Mouse (Mus musculus): ENCODE results near the gene Macc1.
"Not testable (repeated sequence)": the region's sequence is repeated elsewhere in the genome, so short reads cannot be mapped to it uniquely, and the experiment has no call there.

The Macc1 gene

DNA sequence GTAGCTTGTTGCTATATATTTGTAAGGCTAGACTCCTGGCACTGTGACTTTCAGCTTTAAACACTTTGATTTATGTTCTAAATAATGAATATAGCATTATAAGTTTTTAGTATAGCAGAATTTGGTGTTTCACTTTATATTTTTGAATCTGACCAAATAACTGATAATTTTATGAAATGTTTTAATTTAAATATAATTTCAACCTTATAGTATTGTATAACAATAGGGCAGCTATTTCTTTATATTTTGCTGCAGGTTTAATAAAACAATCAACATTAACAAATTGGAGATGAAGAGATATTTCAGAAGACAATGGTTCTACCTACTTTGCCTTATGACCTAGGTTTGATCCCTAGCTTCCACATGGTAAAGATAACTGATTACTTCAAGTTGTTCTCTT lies at the start of gene Macc1:
TSS of gene Macc1 (plus strand) at position 301 of the 400 bp plus-strand sequence.
- no peak for DNase-seq

GRCm38 (mm10) chr12:119264506-119264905 lies 49.6 kb upstream of the Macc1 start:
- DNase-seq, result no peak

GRCm38 (mm10) chr12:119268723-119269122 lies 45.3 kb upstream of the Macc1 start:
- no peak for DNase-seq

GRCm38 (mm10) chr12:119270036-119270435 lies 44.0 kb upstream of the Macc1 start:
- no peak for DNase-seq

DNA sequence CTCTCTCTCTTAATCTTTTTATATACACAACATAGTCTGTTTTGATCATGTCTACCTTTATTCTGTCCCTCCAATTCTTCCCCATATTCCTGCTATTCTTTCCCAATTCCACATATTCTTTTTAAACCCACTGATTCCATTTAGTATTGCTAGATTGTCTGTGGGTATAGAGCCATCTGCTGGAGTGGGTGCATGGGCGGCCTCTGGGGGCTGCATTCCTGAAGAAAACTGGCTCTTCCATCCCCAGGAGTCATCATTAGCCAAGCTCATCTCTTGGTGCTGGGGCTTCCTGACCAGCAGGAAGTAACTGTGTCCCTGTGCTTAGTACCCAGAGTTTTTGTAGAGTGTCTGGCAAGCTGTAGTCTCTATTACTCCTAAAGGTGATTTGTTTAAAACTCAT lies 42.1 kb upstream of the Macc1 start:
- no peak for DNase-seq

DNA sequence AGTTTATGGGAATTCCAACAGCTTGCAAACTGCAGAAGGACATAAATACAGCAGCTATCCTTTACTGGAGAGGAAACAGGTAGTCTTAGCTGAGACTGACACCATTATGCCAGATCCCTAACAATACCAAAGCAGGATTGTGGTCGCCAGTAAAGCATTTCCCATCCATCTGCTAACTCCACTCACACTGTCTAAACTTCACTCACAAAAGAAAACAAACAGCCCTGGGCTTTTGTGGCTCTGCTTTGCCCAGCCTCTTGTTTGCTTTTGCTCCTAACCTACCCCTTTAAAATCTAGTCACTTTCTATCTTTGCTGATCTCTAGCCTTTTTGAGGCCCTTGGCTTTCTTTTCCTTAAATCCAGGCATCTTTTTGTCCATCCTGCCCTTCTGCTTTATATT lies 40.5 kb upstream of the Macc1 start:
- DNase-seq, result no peak

DNA sequence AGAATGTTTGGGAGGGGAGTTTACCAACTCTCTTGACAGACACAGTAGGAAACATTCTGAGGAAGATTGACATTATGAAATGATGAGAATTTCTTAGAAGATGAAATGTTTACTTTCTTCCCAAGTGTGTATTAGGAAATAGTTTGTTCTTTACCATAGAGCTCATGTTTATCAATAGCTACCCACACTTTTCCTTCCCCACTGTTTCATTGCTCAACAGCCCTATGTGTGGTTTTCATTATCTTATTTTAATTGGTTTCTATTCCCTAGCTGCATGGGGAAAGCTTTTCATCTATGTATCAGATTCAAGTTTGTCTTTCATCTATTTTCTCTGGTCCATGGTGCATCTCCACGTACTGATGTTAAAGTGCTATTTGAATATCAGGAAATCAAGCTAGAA lies 37.8 kb upstream of the Macc1 start:
- no peak for DNase-seq

- DNase-seq, result no peak
These were observed 22.5 kb upstream of the Macc1 start for GRCm38 (mm10) chr12:119291618-119292017.

DNA sequence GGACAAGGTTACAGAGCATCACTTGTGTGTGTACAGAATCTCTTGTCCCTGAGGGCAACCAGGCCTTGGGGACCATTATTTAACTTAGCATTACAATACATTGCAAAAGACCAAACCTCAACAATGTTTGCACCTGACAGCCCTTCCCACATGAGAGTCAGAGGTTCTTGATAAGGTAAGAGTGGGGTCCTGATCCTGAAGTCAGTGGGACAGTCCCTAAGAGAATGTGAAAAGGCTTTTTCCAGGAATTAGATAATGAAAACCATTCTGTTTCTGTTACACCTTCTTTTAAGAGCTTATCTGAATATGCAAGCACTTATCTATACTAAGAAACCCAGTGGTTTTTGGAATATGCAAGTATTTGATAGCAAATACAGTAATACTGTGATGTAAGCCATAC lies 10.5 kb upstream of the Macc1 start:
- DNase-seq, result no peak

GRCm38 (mm10) chr12:119313014-119313763 lies 881 bp upstream of the Macc1 start:
- DNase-seq, result no peak

GRCm38 (mm10) chr12:119318799-119319198 lies 4.7 kb downstream of the Macc1 start:
- DNase-seq, result no peak

DNA sequence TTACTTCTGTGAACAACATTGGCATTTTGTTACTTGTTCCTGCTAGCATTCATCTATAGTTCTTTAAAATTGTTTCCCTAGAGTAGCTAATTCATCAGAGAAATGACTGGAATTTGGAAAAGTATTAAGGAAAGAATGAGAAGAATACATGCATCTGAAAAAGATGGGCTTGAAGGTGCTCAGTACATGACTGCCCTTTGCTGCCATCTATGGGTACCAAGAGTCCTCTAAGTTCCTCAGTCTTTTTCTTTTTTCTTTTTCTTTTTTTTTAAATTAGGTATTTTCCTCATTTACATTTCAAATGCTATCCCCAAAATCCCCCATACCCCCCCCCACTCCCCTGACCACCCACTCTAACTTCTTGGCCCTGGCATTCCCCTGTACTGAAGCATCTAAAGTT lies 11.3 kb downstream of the Macc1 start:
- peak; percentile 17 for DNase-seq

DNA sequence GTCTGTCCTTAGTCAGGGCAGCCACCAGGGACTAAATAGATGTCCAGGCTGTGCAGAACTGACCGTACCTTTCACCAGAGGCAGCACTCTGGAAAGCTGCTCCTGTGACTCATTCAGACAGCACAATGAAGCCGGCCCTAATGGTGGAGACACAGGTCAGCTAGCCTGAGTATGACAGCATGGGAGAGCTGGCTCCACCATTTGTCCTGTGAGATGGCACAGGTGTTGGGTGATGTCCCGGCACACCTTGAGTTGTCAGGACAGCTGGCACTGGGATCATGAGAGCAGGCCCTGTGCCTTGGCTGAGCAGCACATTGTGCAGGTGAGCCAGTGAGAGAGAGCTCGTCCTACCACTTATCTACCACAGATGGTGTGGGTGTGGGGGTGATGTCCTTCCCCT lies 16.6 kb downstream of the Macc1 start:
- no peak for DNase-seq

- no peak for DNase-seq
These were observed 19.3 kb downstream of the Macc1 start for GRCm38 (mm10) chr12:119333376-119333775.

- DNase-seq, result not testable (repeated sequence)
These were observed 38.5 kb downstream of the Macc1 start for GRCm38 (mm10) chr12:119352579-119352978.

DNA sequence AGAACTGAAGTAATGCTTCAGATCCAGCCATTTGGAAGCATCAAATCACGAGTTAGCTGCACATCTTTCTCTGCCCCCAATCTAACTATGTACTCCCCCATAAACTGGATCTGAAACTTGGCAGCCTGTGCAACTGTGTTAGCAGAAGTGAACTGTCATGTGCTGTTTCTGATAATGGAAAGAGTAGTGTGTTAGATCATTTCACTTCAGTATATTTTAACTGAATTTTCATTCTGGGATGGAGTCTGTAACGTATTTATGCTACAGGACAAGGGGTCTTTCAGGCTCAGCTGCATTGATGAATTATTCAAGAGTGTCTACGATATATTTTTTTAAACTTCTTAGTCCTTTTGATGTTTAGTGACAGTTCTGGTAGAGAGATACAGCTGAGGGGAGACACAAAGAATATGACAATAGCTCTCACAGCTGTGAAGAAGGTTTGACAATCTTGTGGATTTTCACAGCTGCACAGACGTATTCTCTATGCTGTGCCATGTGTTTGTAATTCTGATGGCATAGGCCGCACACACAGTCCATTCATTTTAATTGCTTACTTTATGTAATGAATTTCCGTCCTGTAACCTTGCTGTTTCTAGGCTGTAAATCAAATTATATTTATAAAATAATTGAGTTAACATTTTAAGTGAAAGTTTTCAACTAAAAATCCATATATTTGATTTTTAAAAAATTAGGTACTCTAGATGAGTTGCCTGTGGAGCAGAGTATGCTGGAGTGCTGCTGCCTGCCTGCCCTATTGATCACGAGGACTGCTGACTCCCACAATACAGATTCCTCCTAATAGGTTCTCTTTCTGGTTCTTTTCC lies 43.6 kb downstream of the Macc1 start:
- DNase-seq, result no peak

- no peak for DNase-seq
These were observed 44.1 kb downstream of the Macc1 start for GRCm38 (mm10) chr12:119358242-119358515.

- DNase-seq, result no peak
These were observed 51.0 kb downstream of the Macc1 start for GRCm38 (mm10) chr12:119365041-119365440.

GRCm38 (mm10) chr12:119369832-119370231 lies 55.8 kb downstream of the Macc1 start:
- no peak for DNase-seq

DNA sequence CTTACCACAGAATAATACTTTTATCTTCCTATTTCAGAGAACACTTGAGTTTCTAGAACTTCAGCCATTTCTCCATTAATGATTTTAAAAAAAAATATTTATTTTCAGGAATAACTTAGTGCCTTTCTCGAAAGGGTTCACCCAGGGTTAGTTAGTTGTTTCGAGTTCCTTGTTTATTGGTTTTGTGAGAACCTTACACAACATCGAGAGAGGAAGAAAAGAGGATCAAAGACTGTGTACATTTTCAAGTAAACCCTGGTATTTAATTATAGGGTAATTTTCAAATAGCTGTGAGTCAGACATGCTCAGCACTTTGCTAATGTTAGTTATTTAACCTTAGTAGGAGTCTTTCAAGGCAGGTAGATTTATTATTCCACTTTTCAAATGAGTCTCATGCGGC lies 58.3 kb downstream of the Macc1 start:
- DNase-seq, result no peak

DNA sequence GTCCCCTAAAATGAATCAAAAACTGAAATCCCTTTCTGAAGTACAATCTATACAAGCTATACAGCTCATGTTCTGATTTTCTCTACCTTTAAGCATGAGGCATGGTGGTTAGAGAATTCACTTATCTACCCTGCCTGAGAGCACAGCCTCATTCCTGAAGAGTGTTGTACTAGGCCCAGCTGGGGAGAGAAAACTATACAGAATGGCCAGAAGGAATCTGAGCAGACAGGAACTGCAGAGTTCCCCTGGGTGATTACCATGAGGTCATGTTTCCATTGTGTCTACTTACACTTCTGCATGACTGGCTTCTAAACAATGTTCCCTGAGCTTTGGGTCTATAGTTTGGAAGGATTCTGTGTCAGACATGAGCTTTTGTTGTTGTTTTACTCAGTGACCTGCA lies 62.8 kb downstream of the Macc1 start:
- DNase-seq, result no peak

DNA sequence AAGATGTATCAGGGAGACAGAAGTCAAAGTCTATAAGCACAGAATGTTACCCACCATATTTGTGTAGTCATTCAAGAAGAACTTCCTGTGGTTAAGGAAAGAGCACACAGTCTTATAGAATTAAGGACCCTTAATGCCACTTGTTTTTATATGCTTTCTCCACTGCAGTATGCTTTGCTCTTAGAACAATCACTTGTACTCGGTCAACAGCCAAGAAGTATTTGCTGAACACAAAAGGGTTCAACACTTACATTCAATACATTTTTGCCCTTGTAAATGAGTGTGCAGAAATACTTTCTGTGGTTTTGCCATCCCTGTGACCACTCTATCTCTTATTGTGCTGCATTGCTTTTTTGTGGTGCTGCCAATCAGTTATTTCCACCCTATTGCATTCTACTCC lies 67.8 kb downstream of the Macc1 start:
- peak; percentile 11 for DNase-seq

- no peak for DNase-seq
These were observed 72.2 kb downstream of the Macc1 start for GRCm38 (mm10) chr12:119386243-119386642.

- DNase-seq, result no peak
These were observed 72.6 kb downstream of the Macc1 start for GRCm38 (mm10) chr12:119386650-119387049.

DNA sequence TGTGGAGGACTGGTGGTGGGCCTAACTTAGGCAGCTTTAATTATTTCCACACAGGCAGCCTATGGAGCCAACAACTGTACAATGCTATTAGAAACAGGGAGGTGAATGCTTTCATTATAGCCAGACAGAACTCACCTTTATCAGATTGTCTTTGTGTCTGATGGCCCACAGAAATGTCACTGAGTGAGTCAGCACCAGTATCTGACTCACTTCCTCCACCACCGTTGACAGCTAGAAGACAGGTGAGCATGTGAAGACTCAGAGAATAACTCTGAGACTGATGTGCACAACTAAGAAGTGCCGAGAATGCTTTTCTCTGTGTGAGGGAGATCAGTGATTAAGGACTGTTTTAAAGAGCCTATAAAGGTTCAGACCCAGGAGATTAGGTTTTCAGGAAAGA lies 73.9 kb downstream of the Macc1 start:
- no peak for DNase-seq

Measured in lung, postnatal 14 days (tissue).